Mouse (Mus musculus): ENCODE data around the gene Hmgxb4.

GRCm38 (mm10) chr8:75015981-75016380, 22.8 kb downstream of the Hmgxb4 start:
- no peak for TF ChIP-seq CTCF (IDR thresholded peaks at IDR 0.05; ENCODE audit: insufficient read depth, low read depth, low read length)
- TF ChIP-seq POLR2A (IDR thresholded peaks at IDR 0.05; ENCODE audit: insufficient read depth, low read depth, low read length), result no peak

Measured in olfactory bulb, adult 2 months (tissue).